In genomic region chr5:69340919-69341801, GRCm38 (mm10) we compare ENCODE assay signal across 8 mouse cellular contexts. TPM values are rescaled to one million over a fixed set of nuclear protein-coding genes. Genes with fewer than 3 reads are reported as not detected.
DNase-seq lines count a peak whose midpoint lies in the region; ATAC-seq and TF ChIP-seq lines count a peak whose summit lies in the region.

Gene Kctd8 (minus strand): TSS chr5:69341679.

- DNase-seq in adrenal gland, adult 8-10 months = peak; percentile 30
- DNase-seq in cerebellum, postnatal 36 days = peak; percentile 83 to 86
- DNase-seq in frontal cortex, postnatal 36 days (ENCODE audit: low spot score in 2 of 2) = peak; percentile 62 to 64
- DNase-seq in hindbrain, postnatal 0 days (ENCODE audit: low spot score) = peak; percentile 93
- DNase-seq in left cerebral cortex, adult 11 months (ENCODE audit: low spot score) = peak; percentile 26
- peak; percentile 85 for DNase-seq in lung, postnatal 0 days (ENCODE audit: low spot score)
- DNase-seq in right cerebral cortex, adult 18-20 months = peak; percentile 77
- no peak for DNase-seq in T-cell, adult 2 months (ENCODE audit: low spot score)

- TF ChIP-seq EP300 in lung, postnatal 0 days (IDR thresholded peaks at IDR 0.05) = no peak

- no peaks in the 10 kb centered on the region for H3K27me3 ChIP-seq in hindbrain, postnatal 0 days (ENCODE audit: insufficient read depth, low read length)
- no peaks in the 10 kb centered on the region for H3K27me3 ChIP-seq in lung, postnatal 0 days (replicated peaks; ENCODE audit: insufficient read depth, low read length)

- H3K9me3 ChIP-seq in hindbrain, postnatal 0 days (ENCODE audit: low read length) = no peaks in the 10 kb centered on the region
- no peaks in the 10 kb centered on the region for H3K9me3 ChIP-seq in lung, postnatal 0 days (ENCODE audit: low read length)

- H3K27ac ChIP-seq in hindbrain, postnatal 0 days = peak within 1 kb of the TSS; percentile 62
- H3K27ac ChIP-seq in lung, postnatal 0 days (ENCODE audit: low read length) = no peak within 1 kb of the TSS

- TF ChIP-seq CTCF in hindbrain, postnatal 0 days (IDR thresholded peaks at IDR 0.05; ENCODE audit: low read depth) = peak; percentile 50
- TF ChIP-seq CTCF in lung, postnatal 0 days (IDR thresholded peaks at IDR 0.05) = peak; percentile 38

- peak within 1 kb of the TSS; percentile 73 for H3K4me2 ChIP-seq in hindbrain, postnatal 0 days (ENCODE audit: low read depth, low read length)
- H3K4me2 ChIP-seq in lung, postnatal 0 days (replicated peaks; ENCODE audit: low read depth, low read length) = peak within 1 kb of the TSS; percentile 59

- H3K9ac ChIP-seq in hindbrain, postnatal 0 days (replicated peaks; ENCODE audit: low read length) = peak within 1 kb of the TSS; percentile 56
- H3K9ac ChIP-seq in lung, postnatal 0 days (replicated peaks; ENCODE audit: low read depth) = no peak within 1 kb of the TSS

- no peaks in the 10 kb centered on the region for H3K4me1 ChIP-seq in hindbrain, postnatal 0 days (ENCODE audit: insufficient read depth, low read length)
- 0 out of 2 replicates have a peak, but pooled peaks cover 3% of the 10 kb centered on the region for H3K4me1 ChIP-seq in lung, postnatal 0 days (ENCODE audit: insufficient read depth, low read depth, low read length)

- under 1% methylated on average over 77 of the region's 87 CpGs for WGBS in hindbrain, postnatal 0 days
- WGBS in lung, postnatal 0 days = under 1% methylated on average over 85 of the region's 87 CpGs

- no peaks in the 10 kb centered on the region for H3K36me3 ChIP-seq in hindbrain, postnatal 0 days (ENCODE audit: insufficient read depth, low read length)
- H3K36me3 ChIP-seq in lung, postnatal 0 days (ENCODE audit: insufficient read depth, low read length) = no peaks in the 10 kb centered on the region

- H3K4me3 ChIP-seq in hindbrain, postnatal 0 days (ENCODE audit: low read length) = peak within 1 kb of the TSS; percentile 56
- H3K4me3 ChIP-seq in lung, postnatal 0 days (ENCODE audit: low read depth, low read length) = peak within 1 kb of the TSS; percentile 48

- ATAC-seq in hindbrain, postnatal 0 days = peak; percentile 95
- ATAC-seq in lung, postnatal 0 days = peak; percentile 86

RNA-seq across cellular contexts. Expression of gene Kctd8, which starts in this region (rescaled TPM):
- under 1 TPM; 0.43 to 0.92 (median 0.69) TPM for total RNA-seq in adrenal gland, adult 8-10 months (2022)
- 60.2 and 61.4 TPM in 2 replicates for total RNA-seq in hindbrain, postnatal 0 days (2014; rRNA removed)
- polyA plus RNA-seq in hindbrain, postnatal 0 days (2015; fragmentation: Nextera tagmentation; extraction: Ambion mirVana) = 35.1 and 35.2 TPM in 2 replicates
- polyA plus RNA-seq in lung, postnatal 0 days (2015; fragmentation: Nextera tagmentation; extraction: Ambion mirVana) = 2.9 and 3.0 TPM in 2 replicates

Comparison
In these comparisons a context has a peak if more than half of its experiments do, and no peak if none do; other contexts are left out.
1. RNA of gene Kctd8 (total RNA-seq): 60.2 to 61.4 TPM in hindbrain, postnatal 0 days; 0.43 to 0.92 TPM in adrenal gland, adult 8-10 months; every median in the first group is over 10 times any median in the second.
2. Peak in DNase-seq in adrenal gland, adult 8-10 months; RNA of the gene not detected or under 1 TPM.